Mouse (Mus musculus) cortical plate, adult 2 months (tissue): ENCODE measurements around the gene Frmd4b.

Experiments used
- CTCF ChIP-seq: fragments of 200-500 bp; IDR thresholded peaks from 2 replicates; pipeline ENCODE4 v1.5.1; 2011; ENCODE audit warnings: mild to moderate bottlenecking, control low read depth, low read length; ENCODE audit not compliant: insufficient read depth; ENCODE audit errors: extremely low read depth
- POLR2A ChIP-seq: fragments of 200-500 bp; IDR thresholded peaks from 2 replicates; pipeline ENCODE4 v1.6.1; 2011; ENCODE audit warnings: mild to moderate bottlenecking, low read length, control low read depth; ENCODE audit not compliant: insufficient read depth; ENCODE audit errors: extremely low read depth

- no peak for TF ChIP-seq POLR2A
- no peak for TF ChIP-seq CTCF
Observed at GRCm38 (mm10) chr6:97300659-97301058, 316.7 kb downstream of the Frmd4b start.
